Mouse (Mus musculus) ovary, postnatal 14 days (tissue): ENCODE measurements around the gene 1700018F24Rik.
A peak's percentile ranks its signal among the peaks of the same experiment; 100 is the strongest.
"Not testable (repeated sequence)": the region's sequence is repeated elsewhere in the genome, so short reads cannot be mapped to it uniquely, and the experiment has no call there.

Experiments used
- DNase-seq: peaks from one replicate; pipeline ENCODE4 v3.0.0; 2022; ENCODE audit warnings: low spot score

Gene 1700018F24Rik

GRCm38 (mm10) chr5:145081866-145082613 is 39.2 kb downstream of the 1700018F24Rik start:
- no peak for DNase-seq

- DNase-seq: not testable (repeated sequence)
Observed at GRCm38 (mm10) chr5:145083201-145083600, 40.4 kb downstream of the 1700018F24Rik start.

DNA sequence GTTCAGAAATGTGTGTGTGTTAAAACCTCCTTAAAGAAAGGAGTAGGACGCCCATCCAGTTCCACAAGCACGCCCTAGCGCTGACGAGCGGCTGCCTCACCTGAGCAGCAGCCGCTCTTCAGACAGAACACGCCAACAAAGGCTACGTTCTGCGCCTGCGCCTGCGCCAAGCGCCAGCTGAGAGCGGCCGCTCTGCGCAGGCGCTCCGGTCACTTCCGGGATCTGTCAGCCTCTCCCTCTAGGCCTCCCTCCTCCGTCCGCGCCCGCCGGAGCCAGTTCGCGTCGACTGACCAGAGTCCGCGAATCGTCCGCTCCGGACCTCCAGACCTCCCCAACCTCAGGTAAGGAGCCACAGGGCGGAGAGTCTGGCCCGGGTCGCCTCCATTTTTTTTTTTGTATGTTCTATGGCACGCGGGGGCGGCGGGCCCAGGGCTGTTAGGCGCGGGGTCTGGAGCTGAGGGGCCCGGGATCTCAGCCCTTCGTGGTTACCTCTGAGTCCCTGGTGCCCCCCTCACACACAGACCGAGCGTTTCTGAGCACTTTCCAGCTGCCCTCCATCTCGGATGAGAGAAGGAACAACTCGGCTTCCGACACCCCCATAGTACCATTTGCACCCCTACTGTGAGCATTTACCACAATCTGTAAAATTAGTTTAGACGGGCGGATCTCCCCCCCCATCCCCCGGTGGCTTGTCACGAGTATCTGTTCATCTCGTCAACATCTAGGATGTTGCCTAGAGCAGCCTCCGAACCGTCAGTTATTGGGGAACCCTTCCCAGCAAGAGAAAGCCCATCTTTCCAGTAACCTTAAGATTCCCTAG is 41.1 kb downstream of the 1700018F24Rik start, which contains the start of the genes Arpc1a and Kpna7:
TSS of gene Arpc1a (plus strand) at position 199 of the 820 bp plus-strand sequence.
TSS of gene Kpna7 (minus strand) at position 399 of the 820 bp plus-strand sequence.
- DNase-seq: peak; percentile 86

GRCm38 (mm10) chr5:145084822-145085221 is 42.0 kb downstream of the 1700018F24Rik start:
- no peak for DNase-seq

- DNase-seq: no peak
Observed at GRCm38 (mm10) chr5:145088186-145088585, 45.4 kb downstream of the 1700018F24Rik start.

- DNase-seq: no peak
Observed at GRCm38 (mm10) chr5:145089878-145090277, 47.1 kb downstream of the 1700018F24Rik start.
